Mouse (Mus musculus) spleen, adult 18-20 months (tissue): ENCODE data around the gene Gosr2.

ENCODE experiments used
- DNase-seq, 2 experiments: peaks; one replicate each; pipeline ENCODE4 v3.0.0; 2022; ENCODE audit warnings: mixed read lengths in 2 of 2

The Gosr2 gene

DNA sequence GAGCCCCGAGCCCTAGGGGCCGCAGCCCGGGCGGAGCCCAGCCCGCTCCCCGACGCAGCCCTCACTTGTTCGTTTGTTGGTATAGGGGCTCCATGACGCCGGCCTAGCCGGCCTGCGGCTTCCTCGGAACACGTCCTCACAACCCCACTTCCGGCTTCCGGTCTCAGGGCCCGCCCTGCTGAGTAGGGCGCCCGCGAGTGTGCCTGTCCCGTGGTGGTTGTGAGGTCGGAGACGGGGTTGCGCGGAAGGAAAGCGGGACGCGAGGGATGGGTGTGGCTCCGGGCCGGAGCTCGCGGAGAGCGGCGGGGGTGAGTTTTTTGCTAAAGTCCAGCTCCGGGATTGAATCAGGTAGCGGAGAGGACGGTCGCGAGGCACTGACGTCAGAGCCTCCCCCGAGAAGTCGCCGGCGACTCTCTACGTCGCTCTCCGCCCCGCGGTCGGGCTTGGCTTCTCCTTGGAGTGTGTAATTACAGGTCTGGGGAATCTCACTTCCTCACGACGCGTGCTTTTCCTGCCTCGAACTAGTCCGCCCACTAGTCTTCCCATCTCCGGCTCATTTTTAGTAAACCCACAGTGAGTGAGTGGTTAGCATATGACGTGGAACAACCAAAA lies at the start of gene Gosr2:
Gene Gosr2, minus strand, starts transcription at position 334 of the 612 bp plus-strand sequence.
- peak; percentile 82 to 88 for DNase-seq

DNA sequence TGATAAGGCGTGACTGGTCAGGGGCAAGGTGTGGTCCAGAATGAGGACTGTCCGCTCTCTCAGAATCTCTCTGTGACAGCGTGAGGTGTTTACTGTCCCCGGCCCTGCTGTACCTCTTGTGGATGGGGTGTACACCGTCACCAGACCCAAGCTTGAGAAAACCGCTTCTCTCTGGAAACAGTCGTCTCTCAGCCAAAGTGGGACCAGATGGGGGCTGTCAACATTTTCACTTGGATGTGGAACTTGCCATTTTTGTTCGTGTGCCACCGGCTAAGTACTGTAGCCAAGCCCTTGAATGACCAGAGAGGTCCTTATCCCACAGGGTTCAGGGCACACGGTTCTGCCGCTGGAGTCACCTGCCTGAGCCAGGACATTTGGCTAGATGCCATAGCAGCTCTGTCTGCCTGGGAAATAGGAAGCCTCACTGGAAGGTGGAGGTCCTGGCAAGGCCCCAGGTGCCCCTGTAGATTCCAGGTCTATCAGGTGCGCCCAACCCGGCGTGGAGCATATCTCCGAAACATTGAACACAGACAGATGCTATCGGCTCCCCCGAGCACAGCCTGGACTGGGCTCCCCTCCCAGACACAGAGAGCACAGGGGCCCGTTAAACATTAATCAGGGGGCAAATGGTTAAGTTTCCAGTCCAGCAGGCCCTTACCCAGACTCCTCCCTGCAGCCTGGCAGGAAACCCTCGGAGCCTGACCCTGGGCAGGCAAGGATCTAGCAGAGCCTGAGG lies 37.5 kb upstream of the Gosr2 start:
- no peak for DNase-seq

DNA sequence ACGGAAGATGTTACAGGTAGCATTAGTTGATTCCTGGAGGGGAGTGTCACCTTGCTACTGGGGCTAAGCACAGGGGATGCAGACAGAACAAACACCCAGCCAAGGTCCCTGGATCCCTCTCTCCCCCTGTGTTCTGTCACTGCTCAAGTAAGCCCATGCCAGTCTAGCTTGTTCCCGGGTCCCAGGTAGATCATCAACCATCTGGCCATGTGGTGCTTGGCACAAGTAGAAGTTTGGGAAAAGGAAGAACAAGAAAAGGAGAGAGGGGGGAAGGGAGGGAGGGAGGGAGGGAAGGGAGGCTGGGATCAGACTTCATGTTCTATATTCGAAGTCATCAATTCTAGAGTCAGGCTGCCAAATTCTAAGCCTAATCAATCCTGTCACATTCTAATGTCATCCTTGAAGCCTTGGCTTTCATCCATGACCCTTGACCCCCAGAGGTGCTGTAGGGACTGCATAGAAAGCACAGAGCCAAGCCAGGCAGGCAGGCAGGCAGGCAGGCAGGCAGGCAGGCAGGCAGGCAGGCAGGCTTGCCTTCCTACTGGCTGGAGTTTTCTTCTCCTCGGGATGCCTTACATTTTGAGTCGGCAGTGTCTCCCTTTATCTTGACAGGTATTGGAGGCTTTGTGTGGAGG lies 36.8 kb upstream of the Gosr2 start:
- no peak for DNase-seq

DNA sequence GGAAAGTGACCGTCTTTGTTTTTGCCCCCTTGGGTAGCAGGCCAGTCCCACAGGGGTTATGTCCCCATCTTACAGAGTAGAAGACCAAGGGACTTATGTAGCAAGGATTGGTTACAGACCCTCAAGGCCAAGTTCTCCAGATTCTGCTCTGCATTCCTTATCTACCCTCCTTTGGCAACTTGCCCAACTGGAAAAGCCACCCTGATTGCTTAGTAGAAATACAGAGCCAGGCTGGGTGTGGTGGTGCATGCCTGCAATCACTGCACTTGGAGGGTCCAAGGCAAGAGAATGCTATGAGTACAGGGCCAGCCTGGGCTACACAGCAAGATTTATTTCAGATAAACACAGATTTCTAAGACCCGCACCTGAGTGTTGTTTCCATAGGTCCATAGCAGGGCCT lies 36.3 kb upstream of the Gosr2 start:
- DNase-seq, result no peak

DNA sequence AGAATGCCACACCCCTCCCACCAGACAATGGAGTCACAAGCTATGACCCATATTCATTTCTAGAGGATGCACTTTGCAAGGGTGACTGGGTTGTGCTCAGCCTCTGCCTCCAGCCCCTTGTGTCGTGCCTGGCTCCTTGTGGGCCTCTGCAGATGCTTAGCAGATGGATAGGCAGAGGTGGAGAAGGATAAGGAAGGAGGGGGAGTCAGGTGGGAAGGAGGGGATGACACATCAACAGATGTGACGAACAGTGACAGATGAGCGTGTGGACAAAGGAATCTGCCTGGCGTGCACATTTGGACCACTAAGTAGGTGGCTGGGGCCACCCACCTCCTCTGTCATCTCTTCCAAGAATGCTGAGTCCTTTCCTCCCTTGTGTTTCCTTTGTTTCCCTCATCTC lies 35.4 kb upstream of the Gosr2 start:
- no peak for DNase-seq

DNA sequence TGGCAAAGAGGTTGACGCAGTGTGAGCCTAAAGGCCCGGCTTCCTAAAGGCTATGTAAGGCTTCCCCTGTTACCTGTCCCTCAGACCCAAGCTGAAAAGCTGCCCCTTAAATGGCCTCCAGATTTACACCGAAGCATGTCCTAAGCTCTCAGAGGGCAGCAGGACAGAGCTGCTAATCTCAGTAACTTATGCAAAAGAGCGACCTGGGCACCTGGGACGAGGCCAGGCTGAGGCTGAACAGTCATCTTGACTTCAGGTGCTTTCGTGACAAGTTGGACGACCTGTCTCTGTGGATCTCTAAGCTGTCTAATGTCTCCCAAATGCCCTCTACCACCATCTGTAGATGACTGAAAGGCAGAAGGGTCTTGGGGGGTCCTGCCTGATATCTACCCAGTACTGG lies 34.6 kb upstream of the Gosr2 start:
- DNase-seq, result no peak

DNA sequence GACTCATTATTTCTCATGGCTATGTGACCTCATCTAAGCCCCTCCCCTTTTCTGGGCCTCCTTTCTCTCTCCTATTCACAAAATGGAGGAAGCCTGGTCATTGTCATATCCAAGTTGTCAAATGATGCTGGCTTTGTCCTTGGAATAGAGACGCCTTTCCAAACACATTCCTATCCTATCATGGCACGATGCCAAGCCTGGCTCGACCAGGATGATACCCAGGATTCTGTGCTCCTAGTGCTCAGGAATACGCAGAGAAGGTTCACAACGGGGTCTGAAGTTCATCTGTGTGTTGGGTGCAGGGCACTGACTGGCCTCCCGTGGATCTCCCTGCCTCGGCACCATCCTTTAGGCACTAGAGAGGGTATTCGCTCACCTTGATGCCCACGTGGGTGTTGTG lies 33.9 kb upstream of the Gosr2 start:
- DNase-seq, result no peak

DNA sequence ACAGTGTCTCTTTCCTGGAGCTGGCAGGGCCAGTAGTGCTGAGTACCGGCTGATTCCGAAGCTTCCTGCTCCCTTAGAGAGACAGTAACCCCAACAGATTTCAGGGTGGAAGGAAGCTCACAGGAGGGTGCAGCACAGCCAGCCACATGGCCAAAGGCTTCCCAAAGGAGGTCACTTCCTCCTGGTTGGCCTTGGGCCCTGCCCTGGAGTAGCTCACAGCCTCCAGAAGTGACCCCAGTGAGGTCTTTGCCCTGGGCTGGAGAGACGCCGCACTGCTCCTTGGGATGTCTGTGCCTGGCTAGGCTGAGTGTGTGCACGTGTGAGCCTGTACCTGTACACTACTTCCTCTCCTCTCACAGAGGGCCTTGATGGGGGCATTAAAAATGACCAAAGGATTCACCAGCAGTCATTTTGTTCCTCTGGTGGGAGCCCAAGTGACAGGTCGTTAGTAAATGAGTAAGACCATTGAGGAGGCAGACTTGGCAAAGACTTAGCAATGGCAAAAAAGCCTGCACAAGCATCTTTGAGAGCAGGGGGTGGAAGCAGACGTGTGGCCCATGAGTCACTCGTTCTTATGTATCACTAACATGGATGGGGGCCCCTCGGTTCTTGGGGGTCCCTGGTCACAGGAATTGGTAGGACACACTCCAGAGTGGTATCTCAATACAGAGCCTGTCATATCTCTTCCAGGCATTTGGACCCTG lies 31.7 kb upstream of the Gosr2 start:
- DNase-seq, result no peak

DNA sequence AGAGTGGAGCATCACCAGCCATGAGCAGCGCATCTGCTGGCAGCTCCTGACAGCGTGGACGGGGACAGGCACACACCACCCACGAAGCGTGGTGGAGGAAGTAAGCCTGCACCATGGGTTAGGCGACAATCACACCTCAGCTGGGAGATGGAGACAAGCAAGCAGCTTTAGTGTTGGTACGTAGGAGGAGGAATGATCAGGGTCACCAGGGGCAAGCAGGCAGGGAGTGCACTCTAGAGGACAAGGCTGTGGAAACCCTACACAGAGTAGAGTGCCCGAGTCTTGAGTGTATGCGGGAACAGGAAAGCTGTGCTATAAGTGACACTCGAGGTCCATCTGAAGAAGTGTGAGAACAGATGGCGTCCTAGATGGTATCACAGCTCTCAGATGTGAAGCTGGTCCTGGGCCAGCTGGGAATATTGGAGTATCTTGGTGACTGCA lies 26.7 kb upstream of the Gosr2 start:
- DNase-seq, result no peak

DNA sequence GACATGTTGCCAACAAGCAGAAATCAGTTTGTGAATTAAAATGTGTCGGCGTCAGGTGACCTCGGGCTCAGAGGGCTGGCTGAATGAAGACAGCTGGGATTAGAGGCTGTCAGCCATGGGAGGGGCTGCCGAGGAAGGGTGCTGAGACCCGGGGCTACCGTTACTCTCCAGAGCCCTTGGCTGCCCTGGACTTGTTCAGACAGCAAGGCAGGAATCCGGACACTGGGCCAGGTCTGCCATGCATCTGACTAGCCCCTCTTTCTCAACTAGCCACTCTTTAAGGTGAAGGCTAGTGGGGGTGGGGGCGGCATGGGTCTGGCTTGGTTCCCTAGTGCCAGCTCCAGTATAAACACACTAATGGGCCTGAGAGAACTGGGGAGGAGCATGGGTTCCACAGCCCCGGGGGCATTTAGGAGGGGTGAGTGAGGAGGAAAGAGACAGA lies 24.4 kb upstream of the Gosr2 start:
- no peak for DNase-seq

DNA sequence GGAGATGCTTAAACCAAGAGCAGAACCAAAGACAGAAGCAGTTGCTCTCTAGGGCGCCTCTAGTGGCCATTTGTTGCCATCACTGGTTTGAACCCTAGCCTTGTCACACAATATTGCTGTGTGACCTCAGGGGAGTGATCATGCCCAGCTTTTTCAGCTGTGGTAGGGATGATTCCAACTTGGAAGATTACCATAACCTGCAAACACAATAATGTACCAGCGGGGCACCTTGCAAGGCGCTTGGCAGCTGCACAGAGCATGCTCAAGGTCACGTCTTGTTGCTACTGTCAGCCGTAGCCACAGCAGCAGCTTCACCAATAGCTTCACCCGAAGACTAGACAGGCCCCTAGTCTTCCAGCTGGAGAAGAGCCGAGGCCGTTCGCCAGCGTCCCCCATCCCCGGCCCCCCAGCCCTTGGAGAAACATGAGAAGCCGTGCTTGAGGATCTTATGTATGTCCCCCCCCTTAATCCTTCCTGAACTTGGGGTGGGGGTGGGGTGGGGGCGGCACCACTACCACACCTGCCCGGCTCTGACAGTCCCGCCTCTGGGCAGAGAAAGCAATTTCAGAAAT lies 23.9 kb upstream of the Gosr2 start:
- DNase-seq, result peak in 1 of 2 experiments; percentile 15

DNA sequence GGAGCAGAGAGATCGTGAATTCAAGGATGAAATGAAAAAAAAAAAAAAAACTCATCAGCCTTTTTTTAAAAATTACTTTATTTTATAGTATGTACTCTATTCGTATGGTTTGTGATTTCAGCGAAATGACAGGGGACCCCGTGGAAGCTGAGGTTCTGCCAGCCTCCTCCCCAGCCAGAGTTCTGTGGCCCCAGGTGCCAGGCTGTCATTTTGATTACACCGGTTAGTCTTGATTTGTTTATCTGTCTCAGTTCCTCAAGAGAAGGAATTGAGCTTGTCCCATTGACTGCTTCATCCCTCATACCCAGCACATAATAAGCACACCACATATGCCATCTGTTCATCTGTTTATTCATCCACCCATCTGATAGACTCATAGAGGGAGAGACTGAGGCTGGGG lies 21.7 kb upstream of the Gosr2 start:
- no peak for DNase-seq

DNA sequence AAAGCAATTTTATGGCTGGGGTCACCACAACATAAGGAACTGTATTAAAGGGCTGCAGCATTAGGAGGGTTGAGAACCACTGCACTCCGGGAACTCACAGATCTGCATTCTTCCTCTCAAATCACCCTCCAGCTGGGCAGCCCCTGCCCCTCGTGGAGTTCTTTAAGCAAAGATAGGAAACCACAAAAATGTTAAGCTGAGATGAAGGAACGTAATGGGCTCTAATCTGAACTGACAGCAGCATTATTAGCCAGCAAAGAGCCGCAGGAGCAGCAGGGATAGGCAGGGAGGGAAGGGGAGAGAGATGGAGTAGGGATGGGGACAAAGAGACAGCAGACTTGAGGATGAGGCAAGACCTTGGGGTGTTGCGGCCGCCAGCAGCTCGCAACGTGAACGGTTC lies 19.3 kb upstream of the Gosr2 start:
- no peak for DNase-seq

DNA sequence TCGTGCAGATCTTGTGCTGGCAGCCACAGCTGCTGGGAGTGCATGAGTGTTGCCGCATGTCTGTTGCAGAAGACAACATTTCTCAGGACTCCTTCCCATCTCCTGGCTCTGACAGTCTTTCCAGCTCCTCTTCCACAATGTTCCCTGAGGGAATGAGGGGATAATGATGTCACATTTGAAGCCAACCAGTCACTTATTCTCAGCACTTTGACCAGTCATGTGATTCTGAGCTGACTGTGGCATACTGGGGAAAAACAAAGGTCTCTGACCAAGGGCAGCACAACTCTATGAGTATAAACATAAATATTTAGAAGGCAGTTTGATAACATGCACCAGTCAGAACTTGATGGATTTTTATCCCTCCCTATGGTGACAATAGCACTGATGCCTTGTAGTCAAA lies 16.4 kb upstream of the Gosr2 start:
- no peak for DNase-seq

DNA sequence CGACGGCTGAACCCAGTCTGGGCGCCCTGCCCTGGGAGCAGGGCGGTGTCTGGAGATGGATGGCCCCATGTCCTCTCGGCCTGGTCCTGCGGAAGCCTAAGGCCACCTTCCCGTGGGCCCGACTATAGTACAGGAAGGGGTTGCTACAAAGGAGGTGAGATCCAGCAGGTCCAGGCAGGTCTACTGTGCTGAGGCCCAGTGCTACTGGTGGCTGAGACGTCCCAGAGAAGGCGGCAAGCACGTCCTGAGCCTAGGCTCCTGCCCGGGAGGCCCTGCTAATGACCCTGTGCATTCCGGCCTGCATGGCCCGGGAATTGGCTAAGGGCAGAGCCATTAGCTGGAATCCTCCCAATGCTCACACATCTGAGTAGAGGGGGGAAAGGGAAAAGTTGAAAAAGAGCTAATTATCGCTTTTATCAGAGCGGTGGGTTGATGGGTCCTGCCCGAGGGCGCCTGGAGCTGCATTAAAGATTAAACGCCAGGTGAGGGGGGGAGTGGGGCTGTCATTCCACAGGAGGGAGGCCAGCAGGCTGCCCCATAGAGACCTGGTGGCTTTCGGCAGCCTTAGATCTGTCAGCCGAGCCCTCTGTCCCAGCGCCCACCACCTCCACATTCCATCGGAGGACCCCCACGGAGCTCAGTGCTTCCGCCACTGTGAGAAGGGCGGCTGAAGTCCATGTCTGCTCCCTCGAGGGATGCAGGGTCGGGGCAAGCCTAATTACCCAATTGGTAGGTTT lies 14.3 kb upstream of the Gosr2 start:
- no peak for DNase-seq

DNA sequence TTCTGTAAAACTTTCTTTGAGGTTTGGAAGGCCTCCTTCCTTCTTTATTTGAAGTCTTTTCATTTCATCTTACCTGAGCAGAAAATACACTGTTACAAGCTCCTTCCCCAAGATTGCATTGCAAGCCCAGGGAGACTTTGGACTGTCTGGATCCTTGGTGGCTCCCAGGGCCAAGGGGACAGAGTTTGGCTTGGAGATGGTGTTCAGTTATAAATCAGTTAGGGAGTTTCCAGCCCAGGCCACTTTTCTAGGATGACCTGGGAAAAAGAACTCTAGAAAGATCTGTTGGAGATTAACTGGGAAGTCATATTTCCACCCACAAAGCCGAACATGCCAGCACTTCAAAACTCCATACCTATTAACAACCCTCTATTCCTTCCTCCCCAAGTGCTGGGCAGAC lies 12.3 kb upstream of the Gosr2 start:
- DNase-seq, result no peak

DNA sequence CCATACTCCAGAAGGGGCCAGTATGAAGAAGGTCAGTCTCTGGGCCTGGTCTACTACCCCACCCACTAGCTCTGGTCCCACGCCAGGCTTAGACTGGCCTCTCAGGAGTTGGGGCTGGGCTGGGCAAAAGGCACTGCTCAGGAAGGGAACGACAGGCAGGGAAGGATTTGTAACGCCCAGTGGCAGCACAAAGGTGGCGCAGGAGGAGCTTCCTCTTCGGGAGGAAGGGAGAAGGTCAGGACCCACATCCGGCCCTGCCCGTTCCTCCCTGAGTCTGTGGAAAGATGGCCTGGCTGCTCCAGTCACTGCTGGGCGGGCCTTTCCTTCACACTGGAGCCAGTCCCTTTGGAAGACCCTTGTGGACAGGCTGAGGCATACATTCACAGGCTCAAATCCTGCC lies 9.3 kb upstream of the Gosr2 start:
- DNase-seq, result no peak

DNA sequence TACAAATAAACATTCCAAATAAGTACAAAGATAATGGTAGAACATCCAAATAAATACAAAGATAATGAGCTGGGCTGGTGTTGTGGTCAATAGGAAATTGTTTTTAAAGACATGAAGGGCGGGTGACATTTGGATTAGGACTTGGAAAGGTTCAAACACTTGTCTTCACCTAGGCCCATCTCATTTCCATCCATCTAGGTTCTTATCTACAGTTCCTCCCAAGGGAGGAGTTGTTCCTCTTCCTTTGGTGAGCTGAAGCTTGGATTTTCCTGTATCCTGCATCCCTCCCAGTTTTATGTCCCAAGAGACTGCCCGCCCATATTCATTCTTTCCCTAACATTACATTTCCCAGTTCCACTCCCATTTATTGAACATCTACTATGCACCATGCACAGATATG lies 528 bp upstream of the Gosr2 start:
- no peak for DNase-seq

DNA sequence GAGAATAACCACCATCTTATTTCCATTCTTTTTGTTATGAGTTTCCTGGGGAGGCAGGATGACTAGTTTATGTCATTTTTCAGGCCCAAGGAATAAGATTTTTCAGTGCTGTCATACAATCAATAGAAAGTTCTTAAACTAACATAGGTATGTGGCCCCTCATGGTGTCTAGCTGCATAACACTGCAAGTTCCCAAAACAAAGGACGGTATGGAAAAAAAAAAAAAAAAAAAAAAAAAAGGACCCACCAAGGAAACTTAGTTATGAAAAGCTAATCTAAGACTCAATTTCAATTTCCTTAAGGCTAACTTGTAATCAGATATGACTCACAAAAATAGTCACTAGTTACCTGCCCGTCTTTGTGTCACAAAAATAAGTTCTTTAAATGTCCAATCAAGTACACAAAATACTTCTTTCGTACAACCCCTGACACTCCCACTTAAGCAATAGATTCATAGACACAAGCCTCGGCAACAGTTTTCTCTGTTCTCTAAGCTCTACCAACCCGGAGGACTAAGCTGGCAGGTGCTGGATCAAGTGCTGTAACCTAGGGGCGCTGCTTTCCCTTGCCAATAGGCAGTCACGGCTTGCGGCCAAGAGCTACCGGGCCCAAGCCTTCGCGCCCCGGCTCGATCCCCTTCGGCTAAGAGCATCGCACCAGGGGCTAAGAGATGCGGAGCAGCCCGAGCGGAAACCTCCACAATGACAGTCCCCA lies 690 bp downstream of the Gosr2 start:
- no peak for DNase-seq

DNA sequence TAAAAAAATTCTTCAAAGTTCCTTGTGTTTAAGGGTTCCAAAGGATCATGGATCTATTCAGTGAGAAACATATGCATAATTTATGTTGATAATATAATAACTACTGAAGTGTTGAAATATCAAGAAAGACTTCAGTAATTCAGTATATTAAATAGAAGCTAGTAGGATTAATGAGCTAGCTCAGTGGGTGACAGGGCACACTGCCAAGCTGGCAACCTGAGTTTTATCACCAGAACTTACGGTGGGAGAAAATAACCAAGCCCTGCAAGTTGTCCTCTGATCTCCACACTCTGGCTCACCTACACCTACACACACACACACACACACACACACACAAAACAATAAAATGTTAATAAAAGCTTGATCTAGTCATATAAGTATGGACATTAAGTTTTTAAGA lies 4.5 kb downstream of the Gosr2 start:
- no peak for DNase-seq

DNA sequence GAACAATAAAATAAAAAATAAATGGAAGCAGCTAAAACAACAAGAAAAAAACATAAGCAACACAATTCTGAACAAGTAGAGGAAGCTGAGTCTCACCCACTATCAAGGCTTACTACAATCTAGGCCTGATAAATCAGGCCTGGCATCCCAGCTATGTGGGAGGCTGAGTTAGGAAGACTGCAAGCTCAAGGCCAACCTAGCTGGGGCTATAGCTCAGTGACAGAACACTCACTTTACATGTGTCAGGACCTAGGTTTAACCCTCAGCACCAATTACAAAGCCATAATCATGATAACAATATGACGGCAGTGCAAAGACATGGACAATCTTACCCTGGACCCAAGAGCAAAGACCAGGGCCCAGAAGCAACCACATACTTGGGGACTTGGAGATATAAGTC lies 6.7 kb downstream of the Gosr2 start:
- DNase-seq, result no peak

DNA sequence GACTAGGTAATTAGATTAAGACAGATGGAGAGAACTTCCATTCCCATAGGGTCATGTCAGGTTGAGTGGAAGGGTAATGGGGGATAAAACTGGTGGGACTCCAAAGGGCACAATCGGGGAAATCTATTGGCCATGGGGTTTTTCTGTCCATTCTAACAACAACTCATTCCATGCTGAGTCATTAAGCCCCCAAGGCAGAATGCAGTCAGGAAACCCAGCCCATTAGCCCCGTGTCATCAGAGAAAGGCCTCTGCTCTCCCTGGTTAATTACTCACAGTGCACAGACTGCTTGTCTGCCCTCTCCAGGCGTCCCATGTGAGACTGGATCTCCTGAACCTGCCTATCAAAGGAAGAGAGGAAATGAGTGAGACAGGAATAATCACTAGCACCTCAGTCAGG lies 8.7 kb downstream of the Gosr2 start:
- DNase-seq, result no peak
